Mouse (Mus musculus) forebrain, postnatal 0 days (tissue): ENCODE measurements around the gene Fancf. TPM values are rescaled to one million over a fixed set of nuclear protein-coding genes. Genes with fewer than 3 reads are reported as not detected.
A peak's percentile ranks its signal among the peaks of the same experiment; 100 is the strongest.

Source experiments
- ATAC-seq: fragments of 200-750 bp; cut with Nextera tagmentation; 2 replicates; pipeline ENCODE4 v1.8.0; 2017; ENCODE audit warnings: mild to moderate bottlenecking, moderate library complexity
- DNase-seq: peaks from one replicate; pipeline ENCODE4 v3.0.0-alpha.2; 2015
- H3K27ac ChIP-seq: fragments of 300-500 bp; sonication (generic); 2 replicates; pipeline ENCODE4 v1.5.1; 2014; ENCODE audit warnings: low read depth, mild to moderate bottlenecking, antibody characterized with exemption, low read length, moderate library complexity, mixed read lengths
- H3K27me3 ChIP-seq: fragments of 300-500 bp; sonication (generic); 2 replicates; pipeline ENCODE4 v1.6.1; 2014; ENCODE audit warnings: mild to moderate bottlenecking, low read length, mixed read lengths; ENCODE audit not compliant: insufficient read depth
- H3K36me3 ChIP-seq: fragments of 300-500 bp; sonication (generic); 2 replicates; pipeline ENCODE4 v1.6.1; 2014; ENCODE audit warnings: mild to moderate bottlenecking, moderate library complexity; ENCODE audit not compliant: insufficient read depth
- H3K4me1 ChIP-seq: fragments of 300-500 bp; sonication (generic); 2 replicates; pipeline ENCODE4 v1.6.1; 2014; ENCODE audit warnings: antibody characterized with exemption; ENCODE audit not compliant: insufficient read depth
- H3K4me2 ChIP-seq: fragments of 300-500 bp; sonication (generic); 2 replicates; pipeline ENCODE4 v1.6.1; 2014; ENCODE audit warnings: low read depth, mild to moderate bottlenecking, moderate library complexity
- H3K4me3 ChIP-seq: fragments of 300-500 bp; sonication (generic); 2 replicates; pipeline ENCODE4 v1.5.1; 2014; ENCODE audit warnings: low read depth, low read length, mixed read lengths
- H3K9ac ChIP-seq: fragments of 300-500 bp; sonication (generic); 2 replicates; pipeline ENCODE4 v1.6.1; 2014; ENCODE audit warnings: mild to moderate bottlenecking
- H3K9me3 ChIP-seq: fragments of 300-500 bp; sonication (generic); 2 replicates; pipeline ENCODE4 v1.6.1; 2016; ENCODE audit warnings: low read length
- CTCF ChIP-seq: sonication (generic); IDR thresholded peaks from 2 replicates; pipeline ENCODE4 v1.5.1; 2016; ENCODE audit warnings: antibody characterized with exemption, control low read depth, low read depth
- WGBS: fragments of 180-500 bp; shearing (Covaris S2); extraction: QIAGEN DNeasy Blood & Tissue Kit; methylation state at CpG from one replicate; pipeline ENCODE4 v1.1.7; 2014; 5-methylcytosine and 5-hydroxymethylcytosine counted together
- polyA plus RNA-seq: library from polyadenylated mRNA; unstranded; fragments of >200 nt; fragmentation: Nextera tagmentation; extraction: Ambion mirVana; gene quantifications from 2 replicates; pipeline ENCODE4 v1.2.1, GENCODE M21; 2015
- total RNA-seq: library from RNA; depleted of rRNA; stranded (reverse); fragments of >200 nt; gene quantifications from 2 replicates; pipeline ENCODE4 v1.2.3, GENCODE M21; 2014; rRNA removed

Fancf gene
- 8.8 and 17.8 TPM in 2 replicates for total RNA-seq
- polyA plus RNA-seq: 9.1 TPM in 2 replicates

GRCm38 (mm10) chr7:51862097-51862492, at the start of gene Fancf:
Gene Fancf, minus strand, starts transcription at chr7:51862267.
- H3K4me3 ChIP-seq: peak within 1 kb of the TSS; percentile 81
- ATAC-seq: peak; percentile 99
- H3K9me3 ChIP-seq: no peaks in the 10 kb centered on the region
- under 1% methylated on average over 43 of the region's 43 CpGs for WGBS
- no peaks in the 10 kb centered on the region; the same call in 1 of the 2 replicates for H3K36me3 ChIP-seq
- peak within 1 kb of the TSS; percentile 87 for H3K4me2 ChIP-seq
- TF ChIP-seq CTCF: peak; percentile 29; the same call in 1 of the 2 replicates
- DNase-seq: peak; percentile 99
- peaks cover 10% of the 10 kb centered on the region; the same call in 1 of the 2 replicates for H3K4me1 ChIP-seq
- H3K27ac ChIP-seq: peak within 1 kb of the TSS; percentile 100
- H3K9ac ChIP-seq: peak within 1 kb of the TSS; percentile 81
- no peaks in the 10 kb centered on the region for H3K27me3 ChIP-seq

- no peaks in the 10 kb centered on the region for H3K27me3 ChIP-seq
- WGBS: 39% methylated on average over 6 of the region's 6 CpGs
- H3K27ac ChIP-seq: no peak overlapping the region
- H3K36me3 ChIP-seq: no peaks in the 10 kb centered on the region
- H3K4me1 ChIP-seq: no peaks in the 10 kb centered on the region
- no peak for ATAC-seq
- H3K4me2 ChIP-seq: no peak overlapping the region
- no peak for TF ChIP-seq CTCF
- H3K4me3 ChIP-seq: no peak overlapping the region
- H3K9ac ChIP-seq: no peak overlapping the region
- H3K9me3 ChIP-seq: no peaks in the 10 kb centered on the region
- no peak for DNase-seq
Measured at GRCm38 (mm10) chr7:51899066-51899465, 37.0 kb upstream of the Fancf start.

DNA sequence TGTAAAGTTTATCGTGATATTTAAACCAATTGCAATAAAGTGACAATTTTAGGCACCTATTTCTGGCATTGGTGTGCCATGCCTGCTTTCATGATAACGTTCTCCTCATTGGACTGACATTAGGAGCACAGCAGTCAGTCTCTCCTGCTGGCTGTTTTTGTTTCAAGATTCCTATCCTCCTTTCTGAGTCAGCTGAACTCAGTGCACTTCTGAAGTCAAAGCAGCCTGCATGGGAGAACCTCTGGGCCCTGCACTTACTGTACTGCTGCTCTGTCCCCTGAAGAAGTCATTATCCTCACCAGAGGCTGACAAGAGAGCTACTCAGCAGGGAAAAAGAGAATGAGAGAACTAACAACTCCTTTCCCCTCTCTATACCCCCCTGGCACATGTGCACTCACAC, 32.9 kb upstream of the Fancf start:
- no peak for ATAC-seq
- no peaks in the 10 kb centered on the region for H3K36me3 ChIP-seq
- no peak overlapping the region for H3K4me3 ChIP-seq
- no peak overlapping the region for H3K4me2 ChIP-seq
- H3K27ac ChIP-seq: no peak overlapping the region
- no peak for TF ChIP-seq CTCF
- H3K27me3 ChIP-seq: no peaks in the 10 kb centered on the region
- no peak for DNase-seq
- WGBS: 50% methylated on average over 2 of the region's 2 CpGs
- no peak overlapping the region for H3K9ac ChIP-seq
- H3K4me1 ChIP-seq: no peaks in the 10 kb centered on the region
- no peaks in the 10 kb centered on the region for H3K9me3 ChIP-seq

DNA sequence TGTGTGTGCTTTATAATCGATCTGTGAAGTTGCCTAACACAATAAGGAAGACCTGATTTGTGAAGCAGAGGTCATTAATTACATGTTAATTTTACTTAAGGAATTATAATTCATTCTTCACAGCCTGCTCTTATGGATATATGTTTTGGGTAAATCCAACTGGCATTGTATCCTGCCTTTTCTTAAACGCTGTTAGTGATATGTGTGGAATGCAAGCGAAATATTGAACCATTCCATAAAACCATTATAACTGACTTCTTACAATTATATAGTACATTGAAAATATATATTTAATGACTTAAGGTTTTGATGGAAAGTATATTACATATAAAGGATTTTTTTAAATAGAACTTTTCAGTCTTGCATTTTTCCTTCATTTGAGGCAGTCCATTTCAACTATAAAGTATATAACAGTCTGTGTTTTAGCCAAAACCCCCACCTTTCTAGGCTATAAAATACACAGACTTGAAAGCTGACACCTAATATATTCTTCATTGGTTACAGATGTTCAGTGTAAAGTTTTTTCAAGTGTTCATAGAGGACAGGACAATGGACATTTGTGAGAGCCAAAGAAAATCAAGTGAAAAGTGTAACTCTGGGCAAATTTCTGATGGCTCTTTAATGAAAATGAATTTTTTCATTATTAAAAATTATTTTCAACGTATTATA, 32.2 kb upstream of the Fancf start:
- H3K27me3 ChIP-seq: no peaks in the 10 kb centered on the region
- no peak overlapping the region for H3K4me3 ChIP-seq
- no peaks in the 10 kb centered on the region for H3K4me1 ChIP-seq
- H3K36me3 ChIP-seq: no peaks in the 10 kb centered on the region
- no peak overlapping the region for H3K9ac ChIP-seq
- no peaks in the 10 kb centered on the region for H3K9me3 ChIP-seq
- H3K4me2 ChIP-seq: no peak overlapping the region
- WGBS: 83% methylated on average over 4 of the region's 4 CpGs
- ATAC-seq (no peak), DNase-seq (no peak)
- TF ChIP-seq CTCF: no peak
- H3K27ac ChIP-seq: no peak overlapping the region

DNA sequence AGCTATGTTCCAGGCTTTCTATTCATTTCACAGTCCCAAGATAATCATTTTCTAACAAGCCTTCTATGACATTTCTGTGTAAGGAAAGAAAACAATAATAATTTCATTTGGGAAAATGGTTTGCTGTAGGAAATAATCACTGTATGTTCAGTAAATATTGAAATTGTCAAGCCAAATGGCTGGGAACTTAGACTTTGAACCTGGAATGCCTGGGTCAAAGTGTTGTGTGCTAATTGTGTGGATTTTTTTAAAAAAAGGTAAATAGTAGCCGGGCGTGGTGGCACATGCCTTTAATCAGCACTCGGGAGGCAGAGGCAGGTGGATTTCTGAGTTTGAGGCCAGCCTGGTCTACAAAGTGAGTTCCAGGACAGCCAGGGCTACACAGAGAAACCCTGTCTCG, 30.9 kb upstream of the Fancf start:
- 89% methylated on average over 4 of the region's 4 CpGs for WGBS
- H3K9me3 ChIP-seq: no peaks in the 10 kb centered on the region
- H3K27me3 ChIP-seq: no peaks in the 10 kb centered on the region
- H3K27ac ChIP-seq: no peak overlapping the region
- no peak overlapping the region for H3K4me3 ChIP-seq
- H3K9ac ChIP-seq: no peak overlapping the region
- DNase-seq (no peak), ATAC-seq (no peak)
- no peak overlapping the region for H3K4me2 ChIP-seq
- TF ChIP-seq CTCF: no peak
- no peaks in the 10 kb centered on the region for H3K4me1 ChIP-seq
- H3K36me3 ChIP-seq: no peaks in the 10 kb centered on the region

DNA sequence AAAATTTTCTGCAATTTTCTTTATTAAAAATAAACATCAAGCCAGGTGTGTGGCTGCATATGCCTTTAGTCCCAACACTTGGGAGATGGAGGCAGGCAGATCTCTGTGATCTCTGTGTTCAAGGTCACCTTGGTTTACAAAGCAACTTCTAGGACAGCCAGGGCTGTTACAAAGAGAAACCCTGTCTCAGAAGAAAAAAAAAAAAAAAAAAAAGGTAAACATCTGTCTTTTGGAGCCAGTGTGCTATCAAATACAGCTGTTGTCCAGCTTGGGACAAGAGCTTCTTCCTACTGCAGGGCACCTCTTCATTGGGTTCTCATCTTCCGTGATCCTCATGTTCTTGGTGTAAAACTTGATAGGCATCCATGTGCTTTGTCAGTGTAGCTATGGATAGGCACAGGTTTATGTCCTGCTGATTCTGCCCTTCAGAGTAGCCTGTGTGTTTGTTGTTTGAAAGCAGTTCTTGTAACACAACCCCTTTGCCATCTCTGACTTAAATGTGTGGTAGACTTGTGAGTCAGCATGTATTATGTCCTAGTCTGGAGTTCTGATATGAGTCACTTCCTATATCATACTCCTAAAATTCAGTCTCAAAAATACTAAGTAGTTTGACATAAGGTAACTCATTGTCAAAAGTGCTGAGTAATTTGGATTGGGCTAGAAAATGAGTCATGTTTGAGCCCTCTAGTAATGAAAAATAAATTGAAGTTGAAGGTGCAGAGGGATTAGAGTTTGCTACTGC, 30.3 kb upstream of the Fancf start:
- Histone ChIP-seq H3K4me2 (no peak overlapping the region), H3K9ac (no peak overlapping the region), H3K27me3 (no peaks in the 10 kb centered on the region), H3K4me3 (no peak overlapping the region), H3K9me3 (no peaks in the 10 kb centered on the region), H3K36me3 (no peaks in the 10 kb centered on the region), H3K4me1 (no peaks in the 10 kb centered on the region), H3K27ac (no peak overlapping the region)
- DNase-seq: no peak
- no peak for ATAC-seq
- WGBS: 95% methylated on average over 1 of the region's 1 CpGs
- no peak for TF ChIP-seq CTCF

- Histone ChIP-seq H3K9ac (no peak overlapping the region), H3K9me3 (no peaks in the 10 kb centered on the region), H3K4me1 (no peaks in the 10 kb centered on the region), H3K27ac (no peak overlapping the region), H3K4me3 (no peak overlapping the region), H3K36me3 (no peaks in the 10 kb centered on the region), H3K4me2 (no peak overlapping the region), H3K27me3 (no peaks in the 10 kb centered on the region)
- ATAC-seq: no peak
- no peak for TF ChIP-seq CTCF
- no peak for DNase-seq
- 92% methylated on average over 7 of the region's 7 CpGs for WGBS
Measured at GRCm38 (mm10) chr7:51889601-51890000, 27.5 kb upstream of the Fancf start.
